Comparison of ENCODE assay signal across 22 mouse cellular contexts in genomic region chr15:25518025-25518928, GRCm38 (mm10).
DNase-seq lines count a peak whose midpoint lies in the region; ATAC-seq and TF ChIP-seq lines count a peak whose summit lies in the region.
"Had no signal": no experiment of that assay in that cellular context is flagged by ENCODE, and none has a peak within 500 bp of the region (broad histone marks: within the 10 kb centered on the region; RNA-seq: fewer than 3 reads in every experiment).

No protein-coding gene starts in this region.

- intact Hi-C loops in left cerebral cortex, postnatal 25 days (cut with DNase I): no loop called here
- intact Hi-C loops in left cerebral cortex, postnatal 10 days (cut with DNase I): no loop called here

- no peak for DNase-seq in frontal cortex, postnatal 10 days (ENCODE audit: low spot score in 2 of 2)
- DNase-seq in left cerebral cortex, postnatal 25 days (ENCODE audit: low spot score in 2 of 2): peak; percentile 9 to 66
- no peak for DNase-seq in left cerebral cortex, postnatal 10 days (ENCODE audit: extremely low spot score in 1 of 2, low spot score in 2 of 2)
- peak; percentile 9 for DNase-seq in 3T3-L1 (ENCODE audit: low read depth, low spot score)
- DNase-seq in limb, embryonic 11.5 days (ENCODE audit: low spot score): no peak
- DNase-seq: adrenal gland, postnatal 14 days; B cell, adult 2 months; cerebellum, adult 2 months; heart, postnatal 36 days; kidney, adult 8-10 months; spleen, adult 18-20 months; thymus, adult 2 months had no signal

- ATAC-seq in frontal cortex, adult (ENCODE audit: low TSS enrichment): peak; percentile 83
- peak; percentile 51; the same call in 1 of the 2 replicates for ATAC-seq in limb, embryonic 11.5 days (ENCODE audit: insufficient number of reproducible peaks, low FRiP score, low TSS enrichment, low read depth)
- no peak for ATAC-seq in cerebellum, adult (ENCODE audit: insufficient number of reproducible peaks, low FRiP score, low TSS enrichment)
- no peak for ATAC-seq in intestine, postnatal 0 days
- ATAC-seq: hindbrain, postnatal 0 days; lung, postnatal 0 days had no signal

- WGBS in limb, embryonic 11.5 days: 74% methylated on average over 15 of the region's 15 CpGs
- WGBS in intestine, postnatal 0 days: 79% methylated on average over 15 of the region's 15 CpGs

- H3K27me3 ChIP-seq in limb, embryonic 11.5 days (ENCODE audit: control insufficient read depth, insufficient read depth, low read length): no peaks in the 10 kb centered on the region
- H3K27me3 ChIP-seq in intestine, postnatal 0 days (replicated peaks; ENCODE audit: control insufficient read depth, insufficient read depth, low read length): no peaks in the 10 kb centered on the region
- H3K27me3 ChIP-seq: embryonic facial prominence, embryonic 15.5 days; heart, embryonic 12.5 days; neural tube, embryonic 12.5 days had no signal

- H3K4me1 ChIP-seq in limb, embryonic 11.5 days (ENCODE audit: control insufficient read depth, insufficient read depth, low read length): no peaks in the 10 kb centered on the region
- H3K4me1 ChIP-seq in intestine, postnatal 0 days (replicated peaks; ENCODE audit: control insufficient read depth, insufficient read depth, low read length): no peaks in the 10 kb centered on the region
- H3K4me1 ChIP-seq: forebrain, embryonic 10.5 days; heart, embryonic 12.5 days; neural tube, embryonic 12.5 days had no signal

- H3K36me3 ChIP-seq in limb, embryonic 11.5 days (ENCODE audit: control insufficient read depth, insufficient read depth, low read length): no peaks in the 10 kb centered on the region
- H3K36me3 ChIP-seq in intestine, postnatal 0 days (ENCODE audit: control insufficient read depth, insufficient read depth): no peaks in the 10 kb centered on the region
- H3K36me3 ChIP-seq: embryonic facial prominence, embryonic 15.5 days; forebrain, embryonic 10.5 days; heart, embryonic 12.5 days; neural tube, embryonic 12.5 days had no signal

- H3K4me3 ChIP-seq in limb, embryonic 11.5 days (ENCODE audit: low read depth, low read length): no peak overlapping the region
- no peak overlapping the region for H3K4me3 ChIP-seq in intestine, postnatal 0 days (ENCODE audit: low read depth, low read length)
- H3K4me3 ChIP-seq: embryonic facial prominence, embryonic 15.5 days; forebrain, embryonic 10.5 days; heart, embryonic 12.5 days; neural tube, embryonic 12.5 days had no signal

- no peaks in the 10 kb centered on the region for H3K9me3 ChIP-seq in limb, embryonic 11.5 days (ENCODE audit: control insufficient read depth, low read length)
- no peaks in the 10 kb centered on the region for H3K9me3 ChIP-seq in intestine, postnatal 0 days (ENCODE audit: control insufficient read depth)
- H3K9me3 ChIP-seq: embryonic facial prominence, embryonic 15.5 days; forebrain, embryonic 10.5 days; heart, embryonic 12.5 days; neural tube, embryonic 12.5 days had no signal

- no peak overlapping the region for H3K27ac ChIP-seq in limb, embryonic 11.5 days (replicated peaks; ENCODE audit: low read depth, low read length)
- H3K27ac ChIP-seq in intestine, postnatal 0 days (ENCODE audit: low read depth, low read length): no peak overlapping the region
- H3K27ac ChIP-seq: embryonic facial prominence, embryonic 15.5 days; forebrain, embryonic 10.5 days; hindbrain, postnatal 0 days; liver, embryonic 14.5 days; neural tube, embryonic 12.5 days had no signal

- no peak for TF ChIP-seq CTCF in intestine, postnatal 0 days (IDR thresholded peaks at IDR 0.05; ENCODE audit: low read depth)

- H3K9ac ChIP-seq in limb, embryonic 11.5 days (ENCODE audit: low read length): no peak overlapping the region
- H3K9ac ChIP-seq in intestine, postnatal 0 days (ENCODE audit: low read depth, low read length): no peak overlapping the region
- H3K9ac ChIP-seq: embryonic facial prominence, embryonic 15.5 days; heart, embryonic 12.5 days; liver, embryonic 14.5 days; neural tube, embryonic 12.5 days had no signal

- H3K4me2 ChIP-seq in limb, embryonic 11.5 days (ENCODE audit: low read depth, severe bottlenecking): no peak overlapping the region
- H3K4me2 ChIP-seq in intestine, postnatal 0 days (replicated peaks; ENCODE audit: low read depth): no peak overlapping the region
- H3K4me2 ChIP-seq: embryonic facial prominence, embryonic 15.5 days; heart, embryonic 12.5 days; neural tube, embryonic 12.5 days had no signal

Comparison
In these comparisons a context has a peak if more than half of its experiments do, and no peak if none do; other contexts are left out.
1. DNase-seq: peak in left cerebral cortex, postnatal 25 days (2 of 2) and 3T3-L1 (single experiment); none in frontal cortex, postnatal 10 days (0 of 2), left cerebral cortex, postnatal 10 days (0 of 2) and limb, embryonic 11.5 days (single experiment).
2. ATAC-seq: peak in frontal cortex, adult (single experiment) and limb, embryonic 11.5 days (single experiment); none in cerebellum, adult (single experiment) and intestine, postnatal 0 days (single experiment).